Mouse (Mus musculus): Measurements from ENCODE around the gene Lmod1. TPM values are rescaled to one million over a fixed set of nuclear protein-coding genes. Genes with fewer than 3 reads are reported as not detected.

Gene Lmod1
- polyA plus RNA-seq (2017; shearing (Covaris generic)): under 1 TPM in 1 of 2 experiments, not detected in 1; 0.21 TPM

DNA sequence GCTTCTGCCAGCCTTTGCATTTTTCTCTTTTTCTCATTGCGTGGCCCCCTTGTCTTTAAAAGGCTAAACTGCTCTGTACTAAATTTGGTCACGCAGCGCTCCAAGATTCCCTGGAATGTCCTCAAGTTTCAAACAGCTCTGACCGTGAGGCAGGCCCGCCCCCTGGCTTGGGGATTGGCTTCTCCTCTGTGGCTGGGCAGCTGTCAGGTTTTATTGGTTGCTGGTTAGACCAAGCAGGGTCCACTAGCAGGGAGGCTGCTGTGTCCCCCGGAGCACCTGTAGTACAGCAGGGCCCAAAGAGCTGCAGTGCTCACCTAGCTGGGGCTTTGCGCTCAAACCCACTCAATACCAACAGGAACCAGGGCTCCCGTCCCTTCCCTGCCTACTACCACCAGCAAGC, at the start of gene Lmod1:
Gene Lmod1 (plus strand): TSS at position 237 of the 400 bp plus-strand sequence.

DNA sequence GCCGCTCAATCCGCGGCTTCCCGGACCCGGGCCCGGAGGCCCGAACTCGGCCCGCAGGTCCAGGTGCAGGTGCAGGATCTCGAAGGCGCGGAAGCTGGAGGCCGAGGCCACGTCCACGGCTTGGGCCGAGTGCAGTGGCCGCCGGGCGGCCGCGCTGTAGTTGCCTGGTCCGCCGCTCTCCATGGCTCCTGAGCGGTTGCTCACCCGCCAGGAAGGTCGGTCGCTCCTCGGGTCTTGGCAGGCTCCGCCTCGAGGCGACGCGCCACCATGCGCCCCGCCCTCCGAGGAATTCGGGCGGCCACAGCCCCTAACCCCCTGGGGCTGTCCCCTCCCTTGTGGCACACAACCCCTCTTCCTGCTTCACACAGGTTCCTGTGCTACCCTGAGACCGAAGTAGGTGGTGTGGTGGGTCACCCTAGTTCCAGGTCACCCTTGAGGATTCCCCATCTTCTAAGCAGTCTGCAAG, 40.7 kb upstream of the Lmod1 start, which contains the start of gene Rnpep:
Gene Rnpep (minus strand): TSS at position 259 of the 466 bp plus-strand sequence.

DNA sequence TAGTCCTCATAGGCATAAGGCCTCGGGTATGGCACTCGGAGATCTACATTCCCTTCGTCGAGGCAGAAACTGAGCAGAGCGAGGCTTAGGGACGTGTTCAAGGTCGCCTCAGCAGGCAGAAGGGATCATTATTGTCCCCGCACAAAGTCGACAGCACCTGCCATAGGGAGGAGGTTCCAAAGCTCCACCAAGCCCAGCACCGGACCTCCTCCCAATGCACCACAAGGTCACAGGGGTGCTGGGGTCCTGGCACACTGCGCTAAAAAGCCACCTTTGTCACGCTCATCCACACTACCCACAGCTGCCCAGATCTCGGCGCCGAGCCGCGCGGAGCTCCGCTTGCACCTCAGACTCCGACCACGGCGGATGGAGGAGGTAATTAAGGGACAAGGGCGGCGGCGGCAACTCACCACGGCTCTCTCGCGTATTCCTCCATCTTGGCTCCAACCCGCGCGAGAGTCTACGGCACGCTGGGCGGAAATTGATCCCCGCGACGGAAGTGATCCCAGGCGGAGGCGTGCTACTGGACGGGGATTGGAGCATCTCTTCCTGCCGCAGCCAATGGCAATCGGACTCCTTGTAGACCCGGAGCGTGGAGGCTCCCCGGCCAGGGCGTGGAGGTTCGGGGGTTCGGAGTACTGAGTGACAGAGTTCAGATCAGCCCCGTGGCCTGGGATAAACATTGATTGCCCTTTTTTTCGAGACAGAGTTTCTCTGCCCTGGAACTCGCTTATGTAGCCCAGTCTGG, 11.1 kb upstream of the Lmod1 start, which contains the start of gene Timm17a:
Gene Timm17a (minus strand): TSS at position 495 of the 748 bp plus-strand sequence.

DNA sequence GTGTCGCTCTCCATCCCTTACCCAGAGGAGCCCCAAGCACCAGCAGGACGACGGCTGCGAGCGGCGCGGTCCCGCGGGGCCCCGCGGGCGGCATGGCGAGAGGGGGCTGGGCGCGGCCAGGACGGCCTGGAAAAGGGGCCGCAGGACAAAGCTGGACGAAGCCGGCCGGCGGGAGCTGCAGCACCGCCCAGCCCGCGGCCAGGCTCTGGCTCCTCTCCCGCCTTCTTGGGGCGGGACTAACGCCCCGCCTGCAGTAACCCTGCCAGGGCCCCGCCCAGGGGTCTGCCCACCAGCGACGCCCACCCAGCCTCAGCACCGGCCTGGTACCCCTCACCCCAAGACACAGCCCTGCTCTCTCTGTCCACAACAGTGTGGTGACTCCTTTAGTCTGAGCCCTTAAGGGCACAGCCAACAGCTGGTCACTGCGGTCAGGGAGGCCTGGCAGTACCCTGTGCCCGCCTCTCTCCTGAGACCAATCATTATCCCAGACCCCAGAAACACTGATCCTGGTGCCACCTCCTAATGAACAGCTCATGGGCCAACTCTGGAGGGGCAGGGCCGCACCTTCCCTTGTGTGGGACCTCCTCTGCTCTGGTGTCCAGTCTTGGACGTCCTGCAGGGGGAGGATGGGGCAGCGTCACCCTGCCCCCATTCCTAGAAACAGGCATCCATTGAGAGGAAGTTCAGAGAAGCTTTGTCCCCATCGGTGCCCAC, 50.4 kb downstream of the Lmod1 start, which contains the start of gene Shisa4:
Gene Shisa4 (minus strand): TSS at position 370 of the 714 bp plus-strand sequence.

Other genes with a start within 250 kb of the Lmod1 start
- gene Lgr6, start 219.5 kb upstream of the Lmod1 start, polyA plus RNA-seq (2017; shearing (Covaris generic)): 1 to 10 TPM in 1 of 2 experiments, under 1 TPM in 1; 0.14 to 1.0 TPM
- 100 to 1,000 TPM; 217 to 233 TPM for gene Ptpn7, start 192.1 kb upstream of the Lmod1 start, polyA plus RNA-seq (2017; shearing (Covaris generic))
- gene Arl8a, start 178.0 kb upstream of the Lmod1 start, polyA plus RNA-seq (2017; shearing (Covaris generic)): 100 to 1,000 TPM in 1 of 2 experiments, 10 to 100 TPM in 1; 76.1 to 108 TPM
- not detected for gene Gpr37l1, start 157.1 kb upstream of the Lmod1 start, polyA plus RNA-seq (2017; shearing (Covaris generic))
- gene Elf3, start 66.2 kb upstream of the Lmod1 start, polyA plus RNA-seq (2017; shearing (Covaris generic)): under 1 TPM in 1 of 2 experiments, not detected in 1; 0.34 TPM
- 10 to 100 TPM; 62.5 to 64.1 TPM for gene Rnpep, start 40.7 kb upstream of the Lmod1 start, polyA plus RNA-seq (2017; shearing (Covaris generic))
- gene Timm17a, start 11.0 kb upstream of the Lmod1 start, polyA plus RNA-seq (2017; shearing (Covaris generic)): 100 to 1,000 TPM; 128 to 140 TPM
- gene Shisa4, start 50.4 kb downstream of the Lmod1 start, polyA plus RNA-seq (2017; shearing (Covaris generic)): 1 to 10 TPM in 1 of 2 experiments, not detected in 1; 1.7 TPM
- gene Ipo9, start 105.7 kb downstream of the Lmod1 start, polyA plus RNA-seq (2017; shearing (Covaris generic)): 10 to 100 TPM; 51.3 to 60.8 TPM

Measured in inflammation-experienced regulatory T-cells (primary cell).